Comparison of ENCODE assay signal across 11 mouse cellular contexts in genomic region chr4:142221757-142222072, GRCm38 (mm10). TPM values are rescaled to one million over a fixed set of nuclear protein-coding genes. Genes with fewer than 3 reads are reported as not detected.
DNase-seq lines count a peak whose midpoint lies in the region; ATAC-seq lines count a peak whose summit lies in the region.
"Had no signal": no experiment of that assay in that cellular context is flagged by ENCODE, and none has a peak within 500 bp of the region (broad histone marks: within the 10 kb centered on the region; RNA-seq: fewer than 3 reads in every experiment).

No protein-coding gene starts in this region.

- peak overlapping the region; percentile 76 for H3K27ac ChIP-seq in forebrain, embryonic 10.5 days
- H3K27ac ChIP-seq in forebrain, embryonic 12.5 days: no peak overlapping the region
- H3K27ac ChIP-seq in midbrain, embryonic 12.5 days (replicated peaks): 0 out of 2 replicates have a peak overlapping the region, but pooled peaks have one; percentile 10
- H3K27ac ChIP-seq in midbrain, embryonic 15.5 days: no peak overlapping the region
- H3K27ac ChIP-seq in stomach, embryonic 15.5 days: peak overlapping the region; percentile 86

- intact Hi-C loops in gastrocnemius, postnatal 14 days (cut with DNase I; ENCODE audit: low total_unique reads): no loop called here

- H3K9me3 ChIP-seq in forebrain, embryonic 10.5 days: no peaks in the 10 kb centered on the region
- H3K9me3 ChIP-seq in forebrain, embryonic 12.5 days: no peaks in the 10 kb centered on the region
- no peaks in the 10 kb centered on the region for H3K9me3 ChIP-seq in midbrain, embryonic 12.5 days
- no peaks in the 10 kb centered on the region for H3K9me3 ChIP-seq in midbrain, embryonic 15.5 days
- H3K9me3 ChIP-seq in stomach, embryonic 15.5 days: no peaks in the 10 kb centered on the region

- H3K4me2 ChIP-seq in forebrain, embryonic 12.5 days: no peak overlapping the region
- no peak overlapping the region for H3K4me2 ChIP-seq in midbrain, embryonic 12.5 days (replicated peaks)
- no peak overlapping the region for H3K4me2 ChIP-seq in midbrain, embryonic 15.5 days
- 0 out of 2 replicates have a peak overlapping the region, but pooled peaks have one; percentile 21 for H3K4me2 ChIP-seq in stomach, embryonic 15.5 days

- no peaks in the 10 kb centered on the region for H3K27me3 ChIP-seq in forebrain, embryonic 10.5 days (ENCODE audit: poor library complexity, severe bottlenecking)
- no peaks in the 10 kb centered on the region for H3K27me3 ChIP-seq in forebrain, embryonic 12.5 days
- no peaks in the 10 kb centered on the region for H3K27me3 ChIP-seq in midbrain, embryonic 12.5 days
- H3K27me3 ChIP-seq in midbrain, embryonic 15.5 days (replicated peaks): no peaks in the 10 kb centered on the region
- no peaks in the 10 kb centered on the region for H3K27me3 ChIP-seq in stomach, embryonic 15.5 days (replicated peaks)

- ATAC-seq in forebrain, embryonic 12.5 days (ENCODE audit: low FRiP score): no peak
- ATAC-seq in midbrain, embryonic 12.5 days (ENCODE audit: low FRiP score, low read depth): no peak
- ATAC-seq in midbrain, embryonic 15.5 days (replicated peaks): no peak
- ATAC-seq in stomach, embryonic 15.5 days (ENCODE audit: insufficient read depth, low FRiP score, low read depth): no peak

- H3K4me3 ChIP-seq in forebrain, embryonic 10.5 days: no peak overlapping the region
- no peak overlapping the region for H3K4me3 ChIP-seq in forebrain, embryonic 12.5 days (replicated peaks)
- no peak overlapping the region for H3K4me3 ChIP-seq in midbrain, embryonic 12.5 days
- H3K4me3 ChIP-seq in midbrain, embryonic 15.5 days: no peak overlapping the region
- H3K4me3 ChIP-seq in stomach, embryonic 15.5 days (replicated peaks): no peak overlapping the region

- WGBS in forebrain, embryonic 10.5 days: 51% methylated on average over 5 of the region's 5 CpGs
- WGBS in forebrain, embryonic 12.5 days: 56% methylated on average over 5 of the region's 5 CpGs
- WGBS in midbrain, embryonic 12.5 days: 63% methylated on average over 5 of the region's 5 CpGs
- WGBS in midbrain, embryonic 15.5 days: 67% methylated on average over 5 of the region's 5 CpGs
- WGBS in stomach, embryonic 15.5 days: 35% methylated on average over 5 of the region's 5 CpGs

- DNase-seq in forebrain, embryonic 10.5 days (ENCODE audit: extremely low spot score, low spot score): no peak
- DNase-seq in kidney, adult 18-20 months: peak; percentile 38
- no peak for DNase-seq in kidney, adult 11 months
- no peak for DNase-seq in gastrocnemius, postnatal 14 days
- DNase-seq: cerebellum, adult 9-10 months; right cerebral cortex, postnatal 25 days had no signal

- H3K9ac ChIP-seq in forebrain, embryonic 12.5 days: no peak overlapping the region
- H3K9ac ChIP-seq in midbrain, embryonic 12.5 days (replicated peaks): no peak overlapping the region
- no peak overlapping the region for H3K9ac ChIP-seq in midbrain, embryonic 15.5 days
- no peak overlapping the region for H3K9ac ChIP-seq in stomach, embryonic 15.5 days

- peaks cover 76% of the 10 kb centered on the region for H3K4me1 ChIP-seq in forebrain, embryonic 10.5 days
- peaks cover 24% of the 10 kb centered on the region for H3K4me1 ChIP-seq in forebrain, embryonic 12.5 days
- peaks cover 19% of the 10 kb centered on the region for H3K4me1 ChIP-seq in midbrain, embryonic 12.5 days
- H3K4me1 ChIP-seq in midbrain, embryonic 15.5 days: 0 out of 2 replicates have a peak, but pooled peaks cover 8% of the 10 kb centered on the region
- H3K4me1 ChIP-seq in stomach, embryonic 15.5 days: peaks cover 77% of the 10 kb centered on the region

- H3K36me3 ChIP-seq in forebrain, embryonic 10.5 days (replicated peaks): no peaks in the 10 kb centered on the region
- no peaks in the 10 kb centered on the region for H3K36me3 ChIP-seq in forebrain, embryonic 12.5 days (replicated peaks)
- no peaks in the 10 kb centered on the region for H3K36me3 ChIP-seq in midbrain, embryonic 12.5 days
- no peaks in the 10 kb centered on the region for H3K36me3 ChIP-seq in midbrain, embryonic 15.5 days (replicated peaks)
- H3K36me3 ChIP-seq in stomach, embryonic 15.5 days: no peaks in the 10 kb centered on the region

RNA-seq across cellular contexts. Expression of gene Kazn, which starts 17.5 kb away (rescaled TPM):
- polyA plus RNA-seq in forebrain, embryonic 10.5 days (2016; fragmentation: Nextera tagmentation; extraction: Ambion mirVana): 11.4 and 11.8 TPM in 2 replicates
- polyA plus RNA-seq in forebrain, embryonic 12.5 days (2016; fragmentation: Nextera tagmentation; extraction: Ambion mirVana): 22.2 and 25.6 TPM in 2 replicates
- polyA plus RNA-seq in midbrain, embryonic 12.5 days (2016; fragmentation: Nextera tagmentation; extraction: Ambion mirVana): 20.9 and 22.0 TPM in 2 replicates
- 33.6 and 34.3 TPM in 2 replicates for polyA plus RNA-seq in midbrain, embryonic 15.5 days (2015; fragmentation: Nextera tagmentation; extraction: Ambion mirVana)
- polyA plus RNA-seq in stomach, embryonic 15.5 days (2015; fragmentation: Nextera tagmentation; extraction: Ambion mirVana): 17.1 and 18.0 TPM in 2 replicates
- total RNA-seq in gastrocnemius, postnatal 14 days (2021): 1 to 10 TPM; 3.3 to 6.7 TPM
- total RNA-seq: neutrophil, adult 5-6 weeks had no signal

Comparison
In these comparisons a context has a peak if more than half of its experiments do, and no peak if none do; other contexts are left out.
1. H3K27ac ChIP-seq: peak in forebrain, embryonic 10.5 days (single experiment), midbrain, embryonic 12.5 days (single experiment) and stomach, embryonic 15.5 days (single experiment); none in forebrain, embryonic 12.5 days (single experiment) and midbrain, embryonic 15.5 days (single experiment).